Comparison of ENCODE assay signal across 12 mouse cellular contexts in genomic region chr4:148426950-148427850, GRCm38 (mm10). TPM values are rescaled to one million over a fixed set of nuclear protein-coding genes. Genes with fewer than 3 reads are reported as not detected.
A peak's percentile ranks its signal among the peaks of the same experiment; 100 is the strongest.
DNase-seq lines count a peak whose midpoint lies in the region; ATAC-seq and TF ChIP-seq lines count a peak whose summit lies in the region.
"Had no signal": no experiment of that assay in that cellular context is flagged by ENCODE, and none has a peak within 500 bp of the region (broad histone marks: within the 10 kb centered on the region; RNA-seq: fewer than 3 reads in every experiment).

No protein-coding gene starts in this region.

- H3K79me2 ChIP-seq in heart, adult 2 months (replicated peaks; ENCODE audit: control insufficient read depth, insufficient read depth, low read length), result no peaks in the 10 kb centered on the region

- no peaks in the 10 kb centered on the region for H3K9me3 ChIP-seq in embryonic facial prominence, embryonic 11.5 days (replicated peaks; ENCODE audit: control insufficient read depth, low read length)
- H3K9me3 ChIP-seq in embryonic facial prominence, embryonic 10.5 days, result no peaks in the 10 kb centered on the region
- no peaks in the 10 kb centered on the region for H3K9me3 ChIP-seq in midbrain, embryonic 16.5 days (replicated peaks; ENCODE audit: control insufficient read depth, low read length, poor library complexity, severe bottlenecking)
- H3K9me3 ChIP-seq in midbrain, postnatal 0 days (ENCODE audit: low read length), result no peaks in the 10 kb centered on the region
- H3K9me3 ChIP-seq: limb, embryonic 12.5 days had no signal

- H3K27ac ChIP-seq in embryonic facial prominence, embryonic 11.5 days (replicated peaks; ENCODE audit: low read depth, low read length), result no peak overlapping the region
- no peak overlapping the region for H3K27ac ChIP-seq in embryonic facial prominence, embryonic 10.5 days (replicated peaks)
- no peak overlapping the region for H3K27ac ChIP-seq in heart, adult 2 months
- no peak overlapping the region for H3K27ac ChIP-seq in midbrain, embryonic 16.5 days (ENCODE audit: low read length)
- H3K27ac ChIP-seq in midbrain, postnatal 0 days (ENCODE audit: low read depth, low read length), result no peak overlapping the region
- H3K27ac ChIP-seq: limb, embryonic 12.5 days had no signal

- no peak for ATAC-seq in embryonic facial prominence, embryonic 11.5 days (replicated peaks; ENCODE audit: insufficient number of reproducible peaks, low FRiP score, low TSS enrichment, low read depth)
- no peak for ATAC-seq in midbrain, embryonic 16.5 days
- ATAC-seq in midbrain, postnatal 0 days (ENCODE audit: low FRiP score), result no peak

- H3K4me1 ChIP-seq in embryonic facial prominence, embryonic 11.5 days (ENCODE audit: control insufficient read depth, insufficient read depth, low read length), result no peaks in the 10 kb centered on the region
- H3K4me1 ChIP-seq in embryonic facial prominence, embryonic 10.5 days, result peaks cover 13% of the 10 kb centered on the region
- no peaks in the 10 kb centered on the region; the same call in 1 of the 2 replicates for H3K4me1 ChIP-seq in heart, adult 2 months (ENCODE audit: control insufficient read depth, insufficient read depth, low read length)
- H3K4me1 ChIP-seq in midbrain, embryonic 16.5 days (ENCODE audit: control insufficient read depth, insufficient read depth, low read length), result peaks cover 10% of the 10 kb centered on the region
- no peaks in the 10 kb centered on the region for H3K4me1 ChIP-seq in midbrain, postnatal 0 days (ENCODE audit: insufficient read depth, low read length)

- intact Hi-C loops in heart, adult 2 months (cut with DNase I), result loop anchor here (10.0 kb wide), 1 partner anchor 132 kb away; no protein-coding TSS in a partner anchor

- TF ChIP-seq POLR2A in heart, adult 2 months (IDR thresholded peaks at IDR 0.05; ENCODE audit: insufficient read depth, low read depth, low read length), result no peak

- 72% methylated on average over 10 of the region's 10 CpGs for WGBS in embryonic facial prominence, embryonic 11.5 days
- 80% methylated on average over 10 of the region's 10 CpGs for WGBS in embryonic facial prominence, embryonic 10.5 days
- 66% methylated on average over 10 of the region's 10 CpGs for WGBS in heart, adult 2 months
- 73% methylated on average over 10 of the region's 10 CpGs for WGBS in midbrain, embryonic 16.5 days
- WGBS in midbrain, postnatal 0 days, result 69% methylated on average over 10 of the region's 10 CpGs

- H3K36me3 ChIP-seq in embryonic facial prominence, embryonic 11.5 days (replicated peaks; ENCODE audit: control insufficient read depth, insufficient read depth, low read depth, low read length), result no peaks in the 10 kb centered on the region
- peaks cover 7% of the 10 kb centered on the region for H3K36me3 ChIP-seq in embryonic facial prominence, embryonic 10.5 days (replicated peaks)
- H3K36me3 ChIP-seq in heart, adult 2 months (ENCODE audit: control insufficient read depth, insufficient read depth, low read length), result no peaks in the 10 kb centered on the region
- no peaks in the 10 kb centered on the region for H3K36me3 ChIP-seq in midbrain, embryonic 16.5 days (ENCODE audit: control insufficient read depth, insufficient read depth, low read length)
- 0 out of 2 replicates have a peak, but pooled peaks cover 2% of the 10 kb centered on the region for H3K36me3 ChIP-seq in midbrain, postnatal 0 days (ENCODE audit: insufficient read depth, low read length)
- H3K36me3 ChIP-seq: limb, embryonic 12.5 days had no signal

- TF ChIP-seq CTCF in heart, adult 2 months (IDR thresholded peaks at IDR 0.05), result peak; percentile 27
- no peak for TF ChIP-seq CTCF in midbrain, postnatal 0 days (IDR thresholded peaks at IDR 0.05)

- H3K27me3 ChIP-seq in embryonic facial prominence, embryonic 11.5 days (ENCODE audit: control insufficient read depth, insufficient read depth, low read length), result no peaks in the 10 kb centered on the region
- no peaks in the 10 kb centered on the region for H3K27me3 ChIP-seq in embryonic facial prominence, embryonic 10.5 days (replicated peaks; ENCODE audit: low read depth, poor library complexity, severe bottlenecking)
- H3K27me3 ChIP-seq in heart, adult 2 months (ENCODE audit: control insufficient read depth, insufficient read depth, low read length), result no peaks in the 10 kb centered on the region
- H3K27me3 ChIP-seq in midbrain, embryonic 16.5 days (ENCODE audit: control insufficient read depth, insufficient read depth, low read depth, low read length), result no peaks in the 10 kb centered on the region
- H3K27me3 ChIP-seq in midbrain, postnatal 0 days (ENCODE audit: insufficient read depth, low read length), result no peaks in the 10 kb centered on the region
- H3K27me3 ChIP-seq: limb, embryonic 12.5 days had no signal

- DNase-seq in embryonic facial prominence, embryonic 11.5 days (ENCODE audit: low spot score), result no peak
- DNase-seq in embryonic facial prominence, embryonic 10.5 days (ENCODE audit: low spot score), result no peak
- DNase-seq in heart, adult 2 months, result peak in 1 of 2 experiments; percentile 32
- DNase-seq in heart, postnatal 4 days, result no peak
- DNase-seq in midbrain, postnatal 0 days (ENCODE audit: low spot score), result no peak
- DNase-seq in skeletal muscle tissue, adult 2 months (ENCODE audit: low read depth, low spot score), result peak; percentile 40
- DNase-seq in right cerebral cortex, adult 18-20 months, result no peak
- DNase-seq: B cell, adult 2 months; cerebellum, adult 9-11 months had no signal

- H3K4me2 ChIP-seq in embryonic facial prominence, embryonic 11.5 days (ENCODE audit: low read depth, low read length), result no peak overlapping the region
- H3K4me2 ChIP-seq in midbrain, embryonic 16.5 days (ENCODE audit: low read length), result no peak overlapping the region
- H3K4me2 ChIP-seq in midbrain, postnatal 0 days (ENCODE audit: low read depth, low read length, poor library complexity, severe bottlenecking), result no peak overlapping the region
- H3K4me2 ChIP-seq: limb, embryonic 12.5 days had no signal

- H3K9ac ChIP-seq in embryonic facial prominence, embryonic 11.5 days (replicated peaks; ENCODE audit: low read length), result 0 out of 2 replicates have a peak overlapping the region, but pooled peaks have one; percentile 6
- no peak overlapping the region for H3K9ac ChIP-seq in heart, adult 2 months (ENCODE audit: low read depth, low read length)
- peak overlapping the region; percentile 18; the same call in 1 of the 2 replicates for H3K9ac ChIP-seq in midbrain, embryonic 16.5 days (ENCODE audit: low read depth, low read length)
- H3K9ac ChIP-seq in midbrain, postnatal 0 days (replicated peaks; ENCODE audit: low read length, poor library complexity, severe bottlenecking), result no peak overlapping the region
- H3K9ac ChIP-seq: limb, embryonic 12.5 days had no signal

- no peak for TF ChIP-seq EP300 in heart, adult 2 months (IDR thresholded peaks at IDR 0.05; ENCODE audit: insufficient read depth, low read depth, low read length)

- H3K4me3 ChIP-seq in embryonic facial prominence, embryonic 11.5 days (ENCODE audit: low read depth, low read length), result no peak overlapping the region
- no peak overlapping the region for H3K4me3 ChIP-seq in embryonic facial prominence, embryonic 10.5 days
- no peak overlapping the region for H3K4me3 ChIP-seq in heart, adult 2 months
- no peak overlapping the region for H3K4me3 ChIP-seq in midbrain, embryonic 16.5 days (ENCODE audit: low read depth, low read length)
- H3K4me3 ChIP-seq in midbrain, postnatal 0 days (ENCODE audit: low read depth, low read length), result no peak overlapping the region
- H3K4me3 ChIP-seq: limb, embryonic 12.5 days; myocyte had no signal

RNA-seq across cellular contexts. Expression of gene Ubiad1, which starts 17.4 kb away (rescaled TPM):
- polyA plus RNA-seq in embryonic facial prominence, embryonic 11.5 days (2014; fragmentation: Nextera tagmentation; extraction: Ambion mirVana), result 14.2 and 14.6 TPM in 2 replicates
- 22.9 and 23.6 TPM in 2 replicates for polyA plus RNA-seq in embryonic facial prominence, embryonic 10.5 days (2016; fragmentation: Nextera tagmentation; extraction: Ambion mirVana)
- 10 to 100 TPM; 17.8 to 20.9 TPM for total RNA-seq in heart, adult 2 months (2021)
- polyA plus RNA-seq in heart, adult 2 months (2012; rRNA removed), result 25.1 and 25.5 TPM in 2 replicates
- 10 to 100 TPM; 19.5 to 21.5 TPM for total RNA-seq in heart, postnatal 4 days (2021)
- polyA plus RNA-seq in midbrain, embryonic 16.5 days (2015; fragmentation: Nextera tagmentation; extraction: Ambion mirVana), result 19.8 and 20.5 TPM in 2 replicates
- total RNA-seq in midbrain, postnatal 0 days (2014; rRNA removed), result 16.0 and 19.8 TPM in 2 replicates
- 12.7 and 14.6 TPM in 2 replicates for polyA plus RNA-seq in midbrain, postnatal 0 days (2015; fragmentation: Nextera tagmentation; extraction: Ambion mirVana)

RNA-seq across cellular contexts. Expression of gene Mtor, which starts 21.2 kb away (rescaled TPM):
- polyA plus RNA-seq in embryonic facial prominence, embryonic 11.5 days (2014; fragmentation: Nextera tagmentation; extraction: Ambion mirVana), result 22.5 and 23.9 TPM in 2 replicates
- 20.7 and 23.7 TPM in 2 replicates for polyA plus RNA-seq in embryonic facial prominence, embryonic 10.5 days (2016; fragmentation: Nextera tagmentation; extraction: Ambion mirVana)
- 10 to 100 TPM; 40.9 to 49.7 TPM for total RNA-seq in heart, adult 2 months (2021)
- polyA plus RNA-seq in heart, adult 2 months (2012; rRNA removed), result 18.6 and 25.7 TPM in 2 replicates
- 10 to 100 TPM; 58.2 to 62.7 TPM for total RNA-seq in heart, postnatal 4 days (2021)
- polyA plus RNA-seq in midbrain, embryonic 16.5 days (2015; fragmentation: Nextera tagmentation; extraction: Ambion mirVana), result 23.0 and 24.4 TPM in 2 replicates
- total RNA-seq in midbrain, postnatal 0 days (2014; rRNA removed), result 54.5 and 59.6 TPM in 2 replicates
- 24.3 and 27.8 TPM in 2 replicates for polyA plus RNA-seq in midbrain, postnatal 0 days (2015; fragmentation: Nextera tagmentation; extraction: Ambion mirVana)

Comparison
In these comparisons a context has a peak if more than half of its experiments do, and no peak if none do; other contexts are left out.
1. H3K9ac ChIP-seq: peak in embryonic facial prominence, embryonic 11.5 days (single experiment) and midbrain, embryonic 16.5 days (single experiment); none in heart, adult 2 months (single experiment) and midbrain, postnatal 0 days (single experiment).